Mouse (Mus musculus) midbrain, embryonic 14.5 days (tissue): ENCODE results near the gene Ripply2. TPM values are rescaled to one million over a fixed set of nuclear protein-coding genes. Genes with fewer than 3 reads are reported as not detected.

ENCODE experiments used
- ATAC-seq: fragments of 200-750 bp; cut with Nextera tagmentation; 2 replicates; pipeline ENCODE4 v1.8.0; 2017; ENCODE audit warnings: moderate number of reproducible peaks, moderate library complexity; ENCODE audit not compliant: low FRiP score, low TSS enrichment
- DNase-seq: peaks from one replicate; pipeline ENCODE4 v3.0.0-alpha.2; 2015
- H3K27ac ChIP-seq: fragments of 300-500 bp; sonication (generic); replicated peaks from 2 replicates; pipeline ENCODE4 v1.5.1; 2014; ENCODE audit warnings: mild to moderate bottlenecking, low read depth, low read length, moderate library complexity
- H3K27me3 ChIP-seq: fragments of 300-500 bp; sonication (generic); 2 replicates; pipeline ENCODE4 v1.6.1; 2014; ENCODE audit warnings: low read length, control low read depth, mixed read lengths; ENCODE audit not compliant: control insufficient read depth, insufficient read depth
- H3K36me3 ChIP-seq: fragments of 300-500 bp; sonication (generic); 2 replicates; pipeline ENCODE4 v1.6.1; 2014; ENCODE audit warnings: low read length, control low read depth; ENCODE audit not compliant: control insufficient read depth, insufficient read depth
- H3K4me1 ChIP-seq: fragments of 300-500 bp; sonication (generic); 2 replicates; pipeline ENCODE4 v1.6.1; 2014; ENCODE audit warnings: mild to moderate bottlenecking, antibody characterized with exemption, low read length, control low read depth; ENCODE audit not compliant: control insufficient read depth, insufficient read depth
- H3K4me2 ChIP-seq: fragments of 300-500 bp; sonication (generic); 2 replicates; pipeline ENCODE4 v1.6.1; 2014; ENCODE audit warnings: mild to moderate bottlenecking, low read length, moderate library complexity
- H3K4me3 ChIP-seq: fragments of 300-500 bp; sonication (generic); replicated peaks from 2 replicates; pipeline ENCODE4 v1.5.1; 2014; ENCODE audit warnings: low read depth, low read length
- H3K9ac ChIP-seq: fragments of 300-500 bp; sonication (generic); replicated peaks from 2 replicates; pipeline ENCODE4 v1.6.1; 2014; ENCODE audit warnings: mild to moderate bottlenecking, low read length, moderate library complexity
- H3K9me3 ChIP-seq: fragments of 300-500 bp; sonication (generic); 2 replicates; pipeline ENCODE4 v1.6.1; 2016; ENCODE audit warnings: low read length, control low read depth, mixed read lengths; ENCODE audit not compliant: control insufficient read depth
- WGBS: fragments of 180-500 bp; shearing (Covaris S2); extraction: QIAGEN DNeasy Blood & Tissue Kit; methylation state at CpG from one replicate; pipeline ENCODE4 v1.1.7; 2014; 5-methylcytosine and 5-hydroxymethylcytosine counted together
- polyA plus RNA-seq: library from polyadenylated mRNA; unstranded; fragments of >200 nt; fragmentation: Nextera tagmentation; extraction: Ambion mirVana; gene quantifications from 2 replicates; pipeline ENCODE4 v1.2.1, GENCODE M21; 2014

The Ripply2 gene
- polyA plus RNA-seq, 1 experiment from 2014 or later = 9.9 TPM

DNA sequence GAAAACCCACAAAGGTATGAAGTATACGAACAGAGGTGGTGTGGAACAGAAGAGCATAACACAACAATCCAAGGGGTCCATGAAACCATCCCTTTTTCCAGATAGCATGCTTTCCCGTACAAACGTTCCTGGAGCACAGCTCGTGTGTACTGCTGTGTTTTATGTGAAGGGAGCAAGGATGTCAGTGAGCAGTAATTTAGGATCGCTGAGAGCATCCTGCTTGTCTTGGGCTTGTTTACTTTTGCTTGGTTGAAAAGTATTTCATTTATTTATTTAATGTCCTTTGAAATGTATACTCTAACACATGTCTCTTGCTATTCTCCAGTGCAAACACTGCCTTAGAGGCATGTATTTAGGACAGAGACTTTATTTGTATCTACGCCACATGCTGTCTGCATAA lies 30.2 kb upstream of the Ripply2 start:
- 86% methylated on average over 6 of the region's 6 CpGs for WGBS
- ATAC-seq = no peak
- no peak overlapping the region for H3K4me2 ChIP-seq
- no peaks in the 10 kb centered on the region for H3K27me3 ChIP-seq
- H3K9ac ChIP-seq = no peak overlapping the region
- no peak for DNase-seq
- no peaks in the 10 kb centered on the region for H3K9me3 ChIP-seq
- no peaks in the 10 kb centered on the region for H3K4me1 ChIP-seq
- H3K27ac ChIP-seq = no peak overlapping the region
- H3K4me3 ChIP-seq = no peak overlapping the region
- no peaks in the 10 kb centered on the region for H3K36me3 ChIP-seq

DNA sequence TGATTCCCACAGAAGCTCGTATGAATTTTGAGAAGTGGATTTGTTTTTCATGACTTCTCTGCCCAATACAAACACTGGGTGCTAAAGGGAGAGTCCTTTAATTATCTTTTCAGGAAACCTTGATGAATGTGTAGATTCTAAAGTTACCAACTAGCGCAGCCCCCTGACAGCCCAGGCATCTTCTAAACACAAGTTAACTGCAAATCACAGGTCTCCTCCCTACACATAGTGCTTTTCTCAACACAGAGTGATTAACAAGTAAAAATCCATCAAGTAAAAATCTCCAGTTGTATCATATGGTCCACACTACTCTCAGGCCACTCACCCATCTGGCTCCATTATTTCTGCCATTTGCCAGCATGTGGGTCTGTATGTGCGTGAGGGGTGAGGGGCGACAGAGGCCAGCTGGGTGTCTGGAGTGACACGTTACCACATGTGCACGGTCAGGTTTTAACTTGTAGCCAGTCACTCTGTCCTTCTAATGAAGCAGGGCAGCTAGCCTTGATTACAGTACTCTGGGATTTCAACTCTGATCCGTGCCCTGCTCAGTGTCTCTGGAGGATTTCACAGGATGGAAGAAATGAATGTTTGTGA lies 28.5 kb upstream of the Ripply2 start:
- ATAC-seq (no peak), DNase-seq (no peak)
- WGBS = 71% methylated on average over 7 of the region's 7 CpGs
- Histone ChIP-seq H3K4me1 (no peaks in the 10 kb centered on the region), H3K36me3 (no peaks in the 10 kb centered on the region), H3K9ac (no peak overlapping the region), H3K27ac (no peak overlapping the region), H3K27me3 (no peaks in the 10 kb centered on the region), H3K4me2 (no peak overlapping the region), H3K4me3 (no peak overlapping the region), H3K9me3 (no peaks in the 10 kb centered on the region)

GRCm38 (mm10) chr9:86989822-86990221 lies 25.5 kb upstream of the Ripply2 start:
- H3K9ac ChIP-seq = no peak overlapping the region
- no peaks in the 10 kb centered on the region for H3K9me3 ChIP-seq
- H3K4me2 ChIP-seq = no peak overlapping the region
- no peak for ATAC-seq
- DNase-seq = no peak
- H3K27ac ChIP-seq = no peak overlapping the region
- H3K4me3 ChIP-seq = no peak overlapping the region
- H3K36me3 ChIP-seq = no peaks in the 10 kb centered on the region
- no peaks in the 10 kb centered on the region for H3K4me1 ChIP-seq
- H3K27me3 ChIP-seq = no peaks in the 10 kb centered on the region

GRCm38 (mm10) chr9:86991758-86992157 lies 23.6 kb upstream of the Ripply2 start:
- H3K4me1 ChIP-seq = no peaks in the 10 kb centered on the region
- no peak overlapping the region for H3K4me3 ChIP-seq
- H3K36me3 ChIP-seq = no peaks in the 10 kb centered on the region
- no peak overlapping the region for H3K9ac ChIP-seq
- no peak for ATAC-seq
- WGBS = 86% methylated on average over 8 of the region's 8 CpGs
- no peak overlapping the region for H3K4me2 ChIP-seq
- H3K9me3 ChIP-seq = no peaks in the 10 kb centered on the region
- DNase-seq = no peak
- no peaks in the 10 kb centered on the region for H3K27me3 ChIP-seq
- no peak overlapping the region for H3K27ac ChIP-seq

DNA sequence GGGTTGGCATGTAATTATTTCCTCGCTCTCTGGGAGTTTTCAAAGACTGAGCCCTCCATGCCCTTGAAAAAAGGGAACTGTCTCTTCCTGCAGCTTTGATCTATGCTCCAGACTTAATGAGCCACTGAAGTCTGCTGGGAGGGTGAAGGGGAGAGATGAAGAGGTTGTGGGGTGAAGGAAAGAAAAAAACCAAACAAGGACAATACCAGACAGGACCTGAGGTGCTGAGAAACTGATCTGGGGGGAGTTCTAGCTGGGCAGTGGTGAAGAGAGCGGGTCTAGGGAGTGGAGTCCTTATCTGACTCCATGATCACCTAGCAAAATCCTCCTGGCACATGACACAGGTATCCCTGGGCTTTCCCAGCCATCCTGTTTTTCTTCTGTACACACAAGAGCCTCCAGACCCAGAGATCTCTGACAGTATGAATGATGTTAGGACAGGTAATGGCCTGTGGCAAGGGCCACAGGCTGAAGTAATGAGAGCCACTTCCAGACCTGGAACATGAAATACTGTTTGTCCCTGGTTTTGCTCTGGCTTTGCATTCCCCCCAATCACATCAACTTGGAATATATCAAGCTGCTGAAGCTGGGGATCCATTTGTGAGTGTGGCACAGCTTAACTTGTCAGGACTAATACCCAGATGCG lies 18.2 kb upstream of the Ripply2 start:
- Histone ChIP-seq H3K27ac (no peak overlapping the region), H3K4me1 (no peaks in the 10 kb centered on the region), H3K9me3 (no peaks in the 10 kb centered on the region), H3K27me3 (no peaks in the 10 kb centered on the region), H3K36me3 (no peaks in the 10 kb centered on the region), H3K4me2 (no peak overlapping the region), H3K9ac (no peak overlapping the region), H3K4me3 (no peak overlapping the region)
- 67% methylated on average over 3 of the region's 3 CpGs for WGBS
- ATAC-seq (no peak), DNase-seq (no peak)

DNA sequence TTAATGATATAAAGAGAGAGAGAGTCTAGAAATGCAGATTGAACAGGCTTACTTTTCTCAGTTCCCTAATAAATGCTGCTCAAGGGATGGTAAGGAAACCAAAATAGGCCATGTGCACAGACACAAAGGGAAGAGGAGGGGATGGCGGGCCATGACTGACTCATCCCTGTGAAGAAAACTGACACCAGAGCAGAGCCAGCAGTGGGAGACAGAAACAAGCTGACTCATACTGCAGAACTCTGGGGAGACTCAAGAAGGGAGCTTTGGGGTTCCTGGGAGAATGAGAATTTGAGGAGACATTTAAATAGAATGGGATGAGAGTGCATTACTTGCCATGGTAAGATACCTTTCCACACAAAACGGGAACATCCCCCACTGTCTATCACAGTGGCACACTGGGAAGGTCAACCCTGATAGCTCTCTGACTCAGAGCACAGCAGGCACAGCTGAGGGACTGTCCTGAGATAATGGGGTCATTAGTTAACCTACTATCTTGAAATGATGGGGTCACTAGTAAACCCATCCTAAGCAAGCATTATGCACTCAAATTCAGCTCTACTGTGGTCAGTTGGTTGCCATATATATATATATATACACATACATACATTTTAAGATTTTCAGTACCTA lies 15.3 kb upstream of the Ripply2 start:
- H3K27ac ChIP-seq = no peak overlapping the region
- DNase-seq = no peak
- no peaks in the 10 kb centered on the region for H3K9me3 ChIP-seq
- no peaks in the 10 kb centered on the region for H3K4me1 ChIP-seq
- H3K36me3 ChIP-seq = no peaks in the 10 kb centered on the region
- 76% methylated on average over 2 of the region's 2 CpGs for WGBS
- no peak overlapping the region for H3K4me2 ChIP-seq
- no peaks in the 10 kb centered on the region for H3K27me3 ChIP-seq
- ATAC-seq = no peak
- H3K9ac ChIP-seq = no peak overlapping the region
- H3K4me3 ChIP-seq = no peak overlapping the region

DNA sequence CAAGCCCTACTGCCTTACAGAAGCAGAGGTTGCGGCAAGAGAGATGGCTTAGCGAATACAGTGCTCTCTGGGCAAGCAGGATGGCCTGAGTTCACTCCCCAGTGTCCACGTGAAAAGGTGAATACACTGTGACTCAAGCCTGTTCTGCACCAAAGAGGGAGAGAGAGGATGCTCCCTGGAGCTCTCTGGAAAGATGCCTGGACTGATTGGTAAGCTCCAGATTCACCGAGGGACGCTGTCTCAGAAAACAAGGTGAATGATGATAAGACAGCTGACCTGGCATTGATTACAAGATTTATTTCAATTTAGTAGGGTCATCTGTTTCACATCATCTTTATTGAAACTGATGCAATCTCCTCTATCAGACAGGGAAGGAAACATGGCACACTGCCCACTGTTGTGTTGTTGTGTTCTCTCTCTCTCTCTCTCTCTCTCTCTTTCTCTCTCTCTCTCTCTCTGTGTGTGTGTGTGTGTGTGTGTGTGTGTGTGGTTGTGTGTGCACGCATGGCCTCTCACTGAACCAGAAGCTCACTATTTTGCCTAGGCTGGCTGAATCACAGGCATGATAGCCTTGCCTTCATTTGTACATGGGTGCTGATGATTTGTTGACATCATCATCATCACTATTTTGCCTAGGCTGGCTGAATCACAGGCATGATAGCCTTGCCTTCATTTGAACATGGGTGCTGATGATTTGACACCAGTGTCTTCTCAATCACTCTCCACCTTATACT lies 10.5 kb upstream of the Ripply2 start:
- Histone ChIP-seq H3K27ac (no peak overlapping the region), H3K4me3 (no peak overlapping the region), H3K9ac (no peak overlapping the region), H3K27me3 (no peaks in the 10 kb centered on the region), H3K36me3 (no peaks in the 10 kb centered on the region), H3K4me2 (no peak overlapping the region), H3K4me1 (no peaks in the 10 kb centered on the region), H3K9me3 (no peaks in the 10 kb centered on the region)
- ATAC-seq (no peak), DNase-seq (no peak)
- WGBS = 75% methylated on average over 6 of the region's 6 CpGs

- WGBS = 83% methylated on average over 5 of the region's 5 CpGs
- no peak for ATAC-seq
- H3K27me3 ChIP-seq = 0 out of 2 replicates have a peak, but pooled peaks cover 3% of the 10 kb centered on the region
- H3K9ac ChIP-seq = no peak overlapping the region
- H3K4me1 ChIP-seq = no peaks in the 10 kb centered on the region
- no peaks in the 10 kb centered on the region for H3K9me3 ChIP-seq
- H3K4me3 ChIP-seq = no peak overlapping the region
- H3K27ac ChIP-seq = no peak overlapping the region
- H3K4me2 ChIP-seq = no peak overlapping the region
- no peaks in the 10 kb centered on the region for H3K36me3 ChIP-seq
- no peak for DNase-seq
Measured at GRCm38 (mm10) chr9:87005435-87005779, 9.9 kb upstream of the Ripply2 start.
